8 mouse cellular contexts compared by ENCODE assay signal in genomic region chr8:84873016-84873415, GRCm38 (mm10). TPM values are rescaled to one million over a fixed set of nuclear protein-coding genes. Genes with fewer than 3 reads are reported as not detected.
A peak's percentile ranks its signal among the peaks of the same experiment; 100 is the strongest.
DNase-seq lines count a peak whose midpoint lies in the region; ATAC-seq and TF ChIP-seq lines count a peak whose summit lies in the region.
"Had no signal": no experiment of that assay in that cellular context is flagged by ENCODE, and none has a peak within 500 bp of the region (broad histone marks: within the 10 kb centered on the region; RNA-seq: fewer than 3 reads in every experiment).

No protein-coding gene starts in this region.

- peak overlapping the region; percentile 91 for H3K4me2 ChIP-seq in lung, postnatal 0 days (replicated peaks; ENCODE audit: low read depth, low read length)
- peak overlapping the region; percentile 82 for H3K4me2 ChIP-seq in forebrain, embryonic 12.5 days
- peak overlapping the region; percentile 99 for H3K4me2 ChIP-seq in limb, embryonic 14.5 days (replicated peaks; ENCODE audit: low read depth, low read length, severe bottlenecking)
- H3K4me2 ChIP-seq in stomach, embryonic 16.5 days (ENCODE audit: low read depth, low read length): peak overlapping the region; percentile 100

- 55% methylated on average over 4 of the region's 4 CpGs for WGBS in lung, postnatal 0 days
- 69% methylated on average over 4 of the region's 4 CpGs for WGBS in forebrain, embryonic 12.5 days
- WGBS in limb, embryonic 14.5 days: 62% methylated on average over 4 of the region's 4 CpGs
- 52% methylated on average over 4 of the region's 4 CpGs for WGBS in stomach, embryonic 16.5 days

- TF ChIP-seq CTCF in lung, postnatal 0 days (IDR thresholded peaks at IDR 0.05): no peak

- no peak for ATAC-seq in lung, postnatal 0 days
- no peak for ATAC-seq in forebrain, embryonic 12.5 days (ENCODE audit: low FRiP score)
- ATAC-seq in limb, embryonic 14.5 days (ENCODE audit: low FRiP score, low read depth): no peak
- ATAC-seq in stomach, embryonic 16.5 days (ENCODE audit: insufficient read depth, low FRiP score): no peak

- H3K27ac ChIP-seq in lung, postnatal 0 days (ENCODE audit: low read length): no peak overlapping the region
- no peak overlapping the region for H3K27ac ChIP-seq in forebrain, embryonic 12.5 days
- no peak overlapping the region for H3K27ac ChIP-seq in limb, embryonic 14.5 days (replicated peaks; ENCODE audit: low read depth, low read length)
- no peak overlapping the region for H3K27ac ChIP-seq in stomach, embryonic 16.5 days (ENCODE audit: low read length)

- no peaks in the 10 kb centered on the region for H3K27me3 ChIP-seq in lung, postnatal 0 days (replicated peaks; ENCODE audit: insufficient read depth, low read length)
- peaks cover 17% of the 10 kb centered on the region for H3K27me3 ChIP-seq in forebrain, embryonic 12.5 days
- no peaks in the 10 kb centered on the region for H3K27me3 ChIP-seq in limb, embryonic 14.5 days (ENCODE audit: control insufficient read depth, insufficient read depth, low read length)
- H3K27me3 ChIP-seq in stomach, embryonic 16.5 days (ENCODE audit: control insufficient read depth, insufficient read depth, low read length): no peaks in the 10 kb centered on the region

- H3K9me3 ChIP-seq in lung, postnatal 0 days (ENCODE audit: low read length): no peaks in the 10 kb centered on the region
- no peaks in the 10 kb centered on the region for H3K9me3 ChIP-seq in forebrain, embryonic 12.5 days
- H3K9me3 ChIP-seq in limb, embryonic 14.5 days (ENCODE audit: control insufficient read depth, low read length): no peaks in the 10 kb centered on the region
- no peaks in the 10 kb centered on the region for H3K9me3 ChIP-seq in stomach, embryonic 16.5 days (replicated peaks; ENCODE audit: control insufficient read depth, low read length)

- no peak overlapping the region for H3K9ac ChIP-seq in lung, postnatal 0 days (replicated peaks; ENCODE audit: low read depth)
- 0 out of 2 replicates have a peak overlapping the region, but pooled peaks have one; percentile 57 for H3K9ac ChIP-seq in forebrain, embryonic 12.5 days
- H3K9ac ChIP-seq in limb, embryonic 14.5 days (ENCODE audit: low read depth, low read length, severe bottlenecking): 0 out of 2 replicates have a peak overlapping the region, but pooled peaks have one; percentile 60
- H3K9ac ChIP-seq in stomach, embryonic 16.5 days (ENCODE audit: low read length): peak overlapping the region; percentile 71

- TF ChIP-seq EP300 in lung, postnatal 0 days (IDR thresholded peaks at IDR 0.05): no peak

- no peak for TF ChIP-seq POLR2A in limb, embryonic 14.5 days (IDR thresholded peaks at IDR 0.05; ENCODE audit: borderline replicate concordance, extremely low read depth, insufficient read depth, insufficient read length)

- H3K4me3 ChIP-seq in lung, postnatal 0 days (ENCODE audit: low read depth, low read length): no peak overlapping the region
- peak overlapping the region; percentile 44 for H3K4me3 ChIP-seq in forebrain, embryonic 12.5 days (replicated peaks)
- H3K4me3 ChIP-seq in limb, embryonic 14.5 days (replicated peaks; ENCODE audit: low read length): peak overlapping the region; percentile 49
- peak overlapping the region; percentile 57 for H3K4me3 ChIP-seq in stomach, embryonic 16.5 days (replicated peaks; ENCODE audit: low read length)

- peaks cover 4% of the 10 kb centered on the region; the same call in 1 of the 2 replicates for H3K36me3 ChIP-seq in lung, postnatal 0 days (ENCODE audit: insufficient read depth, low read length)
- peaks cover 26% of the 10 kb centered on the region for H3K36me3 ChIP-seq in forebrain, embryonic 12.5 days (replicated peaks)
- H3K36me3 ChIP-seq in limb, embryonic 14.5 days (ENCODE audit: control insufficient read depth, insufficient read depth, low read length): peaks cover 18% of the 10 kb centered on the region
- H3K36me3 ChIP-seq in stomach, embryonic 16.5 days (ENCODE audit: control insufficient read depth, insufficient read depth, low read length): peaks cover 3% of the 10 kb centered on the region

- intact Hi-C loops in left cerebral cortex, postnatal 36 days (cut with DNase I): no loop called here

- H3K4me1 ChIP-seq in lung, postnatal 0 days (ENCODE audit: insufficient read depth, low read depth, low read length): peaks cover 7% of the 10 kb centered on the region; the same call in 1 of the 2 replicates
- H3K4me1 ChIP-seq in forebrain, embryonic 12.5 days: peaks cover 21% of the 10 kb centered on the region
- H3K4me1 ChIP-seq in limb, embryonic 14.5 days (ENCODE audit: control insufficient read depth, insufficient read depth, low read length): peaks cover 13% of the 10 kb centered on the region
- peaks cover 14% of the 10 kb centered on the region for H3K4me1 ChIP-seq in stomach, embryonic 16.5 days (ENCODE audit: control insufficient read depth, insufficient read depth, low read length)

- no peak for DNase-seq in lung, postnatal 0 days (ENCODE audit: low spot score)
- DNase-seq in lung, postnatal 4 days: no peak
- no peak for DNase-seq in limb, embryonic 14.5 days (ENCODE audit: low spot score)
- no peak for DNase-seq in layer of hippocampus, postnatal 14 days (ENCODE audit: low spot score in 2 of 2)
- DNase-seq in left cerebral cortex, postnatal 36 days (ENCODE audit: low spot score in 2 of 2): no peak
- DNase-seq: gastrocnemius, postnatal 25 days had no signal

RNA-seq across cellular contexts. Expression of gene Syce2, which starts 1.1 kb away (rescaled TPM):
- 11.1 and 11.4 TPM in 2 replicates for polyA plus RNA-seq in lung, postnatal 0 days (2015; fragmentation: Nextera tagmentation; extraction: Ambion mirVana)
- polyA plus RNA-seq in forebrain, embryonic 12.5 days (2016; fragmentation: Nextera tagmentation; extraction: Ambion mirVana): 76.7 and 82.9 TPM in 2 replicates
- 30.5 and 36.9 TPM in 2 replicates for polyA plus RNA-seq in limb, embryonic 14.5 days (2012; rRNA removed)
- polyA plus RNA-seq in limb, embryonic 14.5 days (2014; fragmentation: Nextera tagmentation; extraction: Ambion mirVana): 75.3 and 78.4 TPM in 2 replicates
- polyA plus RNA-seq in stomach, embryonic 16.5 days (2015; fragmentation: Nextera tagmentation; extraction: Ambion mirVana): 44.9 and 49.0 TPM in 2 replicates
- total RNA-seq in layer of hippocampus, postnatal 14 days (2021): 10 to 100 TPM; 21.4 to 24.5 TPM
- 1 to 10 TPM; 8.3 TPM for total RNA-seq in left cerebral cortex, postnatal 36 days (2021)

RNA-seq across cellular contexts. Expression of gene Farsa, which starts 16.2 kb away (rescaled TPM):
- 44.0 and 44.6 TPM in 2 replicates for polyA plus RNA-seq in lung, postnatal 0 days (2015; fragmentation: Nextera tagmentation; extraction: Ambion mirVana)
- polyA plus RNA-seq in forebrain, embryonic 12.5 days (2016; fragmentation: Nextera tagmentation; extraction: Ambion mirVana): 110 and 111 TPM in 2 replicates
- polyA plus RNA-seq in limb, embryonic 14.5 days (2012; rRNA removed): 105 and 123 TPM in 2 replicates
- 78.4 and 81.2 TPM in 2 replicates for polyA plus RNA-seq in limb, embryonic 14.5 days (2014; fragmentation: Nextera tagmentation; extraction: Ambion mirVana)
- polyA plus RNA-seq in stomach, embryonic 16.5 days (2015; fragmentation: Nextera tagmentation; extraction: Ambion mirVana): 85.9 and 91.5 TPM in 2 replicates
- total RNA-seq in layer of hippocampus, postnatal 14 days (2021): 10 to 100 TPM; 55.3 to 58.4 TPM
- total RNA-seq in left cerebral cortex, postnatal 36 days (2021): 10 to 100 TPM; 46.2 to 47.8 TPM

RNA-seq across cellular contexts. Expression of gene Gcdh, which starts 20.7 kb away (rescaled TPM):
- 16.2 and 21.1 TPM in 2 replicates for polyA plus RNA-seq in lung, postnatal 0 days (2015; fragmentation: Nextera tagmentation; extraction: Ambion mirVana)
- polyA plus RNA-seq in forebrain, embryonic 12.5 days (2016; fragmentation: Nextera tagmentation; extraction: Ambion mirVana): 31.1 and 33.2 TPM in 2 replicates
- 45.8 and 58.9 TPM in 2 replicates for polyA plus RNA-seq in limb, embryonic 14.5 days (2012; rRNA removed)
- 29.8 and 34.5 TPM in 2 replicates for polyA plus RNA-seq in limb, embryonic 14.5 days (2014; fragmentation: Nextera tagmentation; extraction: Ambion mirVana)
- polyA plus RNA-seq in stomach, embryonic 16.5 days (2015; fragmentation: Nextera tagmentation; extraction: Ambion mirVana): 41.1 and 45.8 TPM in 2 replicates
- 10 to 100 TPM; 35.0 to 35.6 TPM for total RNA-seq in layer of hippocampus, postnatal 14 days (2021)
- total RNA-seq in left cerebral cortex, postnatal 36 days (2021): 10 to 100 TPM; 29.6 to 42.4 TPM

RNA-seq across cellular contexts. Expression of gene Calr, which starts 26.3 kb away (rescaled TPM):
- polyA plus RNA-seq in lung, postnatal 0 days (2015; fragmentation: Nextera tagmentation; extraction: Ambion mirVana): 318 and 405 TPM in 2 replicates
- 619 TPM in 2 replicates for polyA plus RNA-seq in forebrain, embryonic 12.5 days (2016; fragmentation: Nextera tagmentation; extraction: Ambion mirVana)
- 575 and 831 TPM in 2 replicates for polyA plus RNA-seq in limb, embryonic 14.5 days (2012; rRNA removed)
- 802 and 827 TPM in 2 replicates for polyA plus RNA-seq in limb, embryonic 14.5 days (2014; fragmentation: Nextera tagmentation; extraction: Ambion mirVana)
- polyA plus RNA-seq in stomach, embryonic 16.5 days (2015; fragmentation: Nextera tagmentation; extraction: Ambion mirVana): 1,028 and 1,118 TPM in 2 replicates
- 100 to 1,000 TPM; 453 to 590 TPM for total RNA-seq in layer of hippocampus, postnatal 14 days (2021)
- 100 to 1,000 TPM; 435 to 511 TPM for total RNA-seq in left cerebral cortex, postnatal 36 days (2021)

RNA-seq across cellular contexts. Expression of gene Klf1, which starts 28.7 kb away (rescaled TPM):
- 0.69 and 1.1 TPM in 2 replicates for polyA plus RNA-seq in lung, postnatal 0 days (2015; fragmentation: Nextera tagmentation; extraction: Ambion mirVana)
- polyA plus RNA-seq in forebrain, embryonic 12.5 days (2016; fragmentation: Nextera tagmentation; extraction: Ambion mirVana): 2.4 and 3.5 TPM in 2 replicates
- 2.5 and 3.0 TPM in 2 replicates for polyA plus RNA-seq in limb, embryonic 14.5 days (2012; rRNA removed)
- 1.4 and 2.0 TPM in 2 replicates for polyA plus RNA-seq in limb, embryonic 14.5 days (2014; fragmentation: Nextera tagmentation; extraction: Ambion mirVana)
- 15.7 and 18.4 TPM in 2 replicates for polyA plus RNA-seq in stomach, embryonic 16.5 days (2015; fragmentation: Nextera tagmentation; extraction: Ambion mirVana)
- total RNA-seq in layer of hippocampus, postnatal 14 days (2021): not detected
- not detected for total RNA-seq in left cerebral cortex, postnatal 36 days (2021)
- total RNA-seq: gastrocnemius, postnatal 25 days had no signal
